Mouse (Mus musculus) mouse trophoblast stem cell (cell line): ENCODE data around the gene Slc5a5.

Source experiments
- in situ Hi-C, 2 experiments: fragments of 300-500 bp; cut with MseI, MboI; formaldehyde crosslinking; loops; 2 replicates in 1 of 2; 3 replicates in 1 of 2; pipeline ENCODE4 v1.15.1; 2025

Slc5a5 gene

GRCm38 (mm10) chr8:70833018-70833482 lies 59.5 kb downstream of the Slc5a5 start:
- in situ Hi-C loops, result no loop called here
